Mouse (Mus musculus) WW6 (cell line): ENCODE results near the gene Plin4.

Source experiments
- DNase-seq: peaks from one replicate; pipeline ENCODE4 v3.0.0-alpha.2; 2013; ENCODE audit warnings: low read depth, low spot score

The Plin4 gene

DNA sequence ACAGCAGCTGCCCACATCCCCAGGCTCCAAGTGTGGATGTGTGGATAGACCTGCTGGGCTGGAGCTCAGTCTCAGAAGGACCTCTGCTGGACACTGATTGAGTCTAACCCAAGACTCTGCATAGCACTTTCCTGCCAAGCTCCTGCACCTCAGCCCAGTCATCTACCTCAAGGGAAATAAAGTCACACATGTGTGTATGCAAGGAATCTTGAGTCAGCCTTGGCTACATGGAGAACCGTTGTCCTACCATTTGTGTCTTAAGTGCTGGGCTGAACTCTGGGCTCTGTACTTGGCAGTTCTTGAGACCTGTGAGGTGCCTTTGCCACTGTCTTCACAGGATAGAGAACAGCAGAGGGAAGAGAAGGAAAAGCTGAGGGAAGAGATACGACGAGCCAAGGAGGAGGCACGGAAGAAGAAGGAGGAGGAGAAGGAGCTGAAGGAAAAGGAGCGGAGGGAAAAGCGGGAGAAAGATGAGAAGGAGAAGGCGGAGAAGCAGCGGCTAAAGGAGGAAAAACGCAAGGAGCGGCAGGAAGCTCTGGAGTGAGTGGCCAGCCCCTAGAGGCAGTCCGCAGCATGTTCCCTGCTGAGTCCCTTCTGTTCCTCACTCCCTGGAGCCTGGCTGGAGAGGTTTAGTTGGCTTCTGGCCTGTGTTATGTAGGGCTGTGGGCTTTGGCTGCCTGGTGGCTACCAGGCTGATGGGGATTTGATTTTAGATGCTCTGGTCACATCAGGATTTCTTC, 52.1 kb downstream of the Plin4 start:
- DNase-seq, result no peak

DNA sequence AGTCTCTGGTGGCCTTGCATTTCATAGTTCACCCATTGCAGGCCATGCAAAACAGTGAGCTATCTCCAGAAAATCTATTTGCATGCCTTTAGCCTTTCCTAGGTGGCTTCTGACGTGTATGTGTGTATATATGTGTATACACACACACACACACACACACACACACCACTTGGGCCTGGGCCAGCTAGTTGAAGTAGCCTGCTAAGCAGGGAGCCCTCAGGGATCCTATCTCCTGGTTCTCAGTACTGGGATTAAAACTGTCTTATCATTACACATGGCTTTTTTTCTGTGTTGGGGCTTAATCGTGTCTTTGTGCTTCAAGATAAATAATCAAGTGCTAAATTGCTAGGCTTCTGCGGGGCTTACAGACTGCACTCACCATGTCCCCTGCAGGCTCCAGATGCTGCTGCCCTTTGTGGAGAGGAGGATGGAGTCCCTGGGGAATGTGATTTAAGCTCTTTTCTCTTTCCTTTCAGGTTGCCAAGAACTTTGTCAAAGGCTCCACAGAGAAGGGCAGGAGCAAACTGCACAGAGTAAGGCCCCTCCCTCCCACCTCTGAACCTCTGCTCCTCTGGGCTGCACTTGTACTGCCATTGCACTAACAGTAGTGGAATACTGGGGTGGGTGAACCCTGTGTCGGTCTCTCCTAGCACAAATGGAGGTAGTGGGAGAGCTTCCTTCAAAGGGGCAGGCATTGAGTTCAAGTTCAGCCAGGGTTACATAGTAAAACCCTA, 53.5 kb downstream of the Plin4 start:
- no peak for DNase-seq

DNA sequence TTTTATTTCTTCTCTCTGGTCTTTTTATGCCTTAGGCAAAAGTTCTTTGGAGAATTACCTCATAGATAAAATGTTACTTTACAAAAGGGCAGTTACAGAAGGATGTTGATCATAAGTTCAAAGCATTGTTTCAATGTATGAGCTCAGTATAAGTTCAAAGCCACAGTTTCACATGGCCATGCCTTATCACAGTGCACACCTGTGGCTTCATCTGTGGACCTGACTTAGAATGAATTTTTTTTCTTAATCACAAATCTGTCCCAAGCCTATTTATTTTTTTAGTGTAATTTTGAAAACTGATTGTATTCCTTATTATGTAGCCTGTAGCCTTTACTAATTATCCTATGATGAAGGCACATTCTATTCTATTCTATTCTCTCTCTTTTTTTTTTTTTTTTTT, 54.7 kb downstream of the Plin4 start:
- no peak for DNase-seq

DNA sequence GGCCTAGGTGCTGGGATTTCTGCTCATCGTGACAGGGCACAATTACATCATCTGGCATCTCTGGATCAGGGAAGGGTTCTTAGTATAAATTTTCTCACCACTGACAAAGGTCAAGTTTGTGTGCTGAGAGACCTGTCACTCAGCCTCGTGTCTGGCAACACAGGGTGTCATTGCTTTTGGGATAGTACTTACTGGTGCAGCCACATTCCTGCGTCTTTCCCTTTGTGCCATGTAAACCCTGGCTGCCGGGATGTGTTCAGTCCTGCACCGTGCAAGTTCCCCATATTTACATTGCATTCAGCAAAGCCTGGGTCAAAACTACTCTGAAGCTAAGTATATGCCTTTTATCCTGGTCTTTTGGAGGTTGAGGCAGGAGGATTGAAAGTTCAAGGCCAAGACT, 58.2 kb downstream of the Plin4 start:
- no peak for DNase-seq
